Mouse (Mus musculus) kidney, adult 2 months (tissue): ENCODE measurements around the gene Olfr281.
A peak's percentile ranks its signal among the peaks of the same experiment; 100 is the strongest.
"Not testable (repeated sequence)": the region's sequence is repeated elsewhere in the genome, so short reads cannot be mapped to it uniquely, and the experiment has no call there.

Experiments used
- CTCF ChIP-seq: fragments of 200-500 bp; conservative IDR thresholded peaks from 2 replicates; pipeline ENCODE4 v1.5.1; 2011; ENCODE audit warnings: low read depth, mild to moderate bottlenecking, control low read depth, low read length, moderate library complexity, mixed read lengths; ENCODE audit not compliant: insufficient read depth, insufficient read length
- POLR2A ChIP-seq: fragments of 200-500 bp; IDR thresholded peaks from one replicate; pipeline ENCODE4 v1.6.1; 2011; ENCODE audit warnings: low read depth, low read length, control low read depth

DNA sequence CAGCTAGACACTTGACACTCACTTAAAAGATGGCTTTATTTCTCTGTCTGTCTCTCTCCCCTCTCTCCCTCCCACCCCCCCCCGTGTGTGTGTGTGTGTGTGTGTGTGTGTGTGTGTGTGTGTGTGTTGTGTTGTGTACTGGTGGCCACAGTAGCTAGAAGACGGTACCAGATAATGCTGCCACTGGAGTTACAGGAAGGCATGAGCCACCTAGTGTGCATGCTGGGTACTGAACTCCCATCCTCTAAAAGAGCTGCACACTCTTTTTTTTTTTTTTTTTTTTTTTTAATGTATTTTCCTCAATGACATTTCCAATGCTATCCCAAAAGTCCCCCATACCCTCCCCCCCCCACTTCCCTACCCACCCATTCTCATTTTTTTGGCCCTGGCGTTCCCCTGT lies 35.1 kb upstream of the Olfr281 start:
- TF ChIP-seq POLR2A = not testable (repeated sequence)
- peak; percentile 51; the same call in 1 of the 2 replicates for TF ChIP-seq CTCF
